Mouse (Mus musculus): ENCODE results near the gene Lhx6.

Lhx6 gene

GRCm38 (mm10) chr2:36093301-36093700 is 11.9 kb downstream of the Lhx6 start:
- no peak for DNase-seq (ENCODE audit: low spot score in 2 of 2)

- DNase-seq (ENCODE audit: low spot score in 2 of 2): no peak
These were observed 12.5 kb downstream of the Lhx6 start for GRCm38 (mm10) chr2:36092748-36093147.

GRCm38 (mm10) chr2:36090853-36091741 is 14.1 kb downstream of the Lhx6 start:
- DNase-seq (ENCODE audit: low spot score in 2 of 2): peak; percentile 33 to 41

DNA sequence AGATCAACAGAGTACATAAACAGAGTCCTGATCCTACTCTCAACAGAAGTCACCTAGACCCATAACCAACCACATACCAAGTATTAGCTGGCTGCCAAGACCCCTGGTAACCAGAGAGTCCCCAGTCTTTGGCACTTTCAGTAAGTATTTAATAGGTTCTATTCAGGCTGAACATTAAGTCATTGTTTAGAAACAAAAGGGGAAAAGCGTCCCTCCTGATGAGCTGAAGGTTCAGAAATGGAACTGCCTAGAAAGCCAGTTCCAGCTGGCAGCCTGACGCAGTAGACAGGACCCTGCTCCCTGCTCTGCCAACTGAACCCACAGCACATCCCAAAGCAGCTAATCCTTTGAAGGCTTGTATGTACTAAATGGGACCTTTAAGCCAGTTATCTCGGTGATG is 16.0 kb downstream of the Lhx6 start:
- no peak for DNase-seq (ENCODE audit: low spot score in 2 of 2)

DNA sequence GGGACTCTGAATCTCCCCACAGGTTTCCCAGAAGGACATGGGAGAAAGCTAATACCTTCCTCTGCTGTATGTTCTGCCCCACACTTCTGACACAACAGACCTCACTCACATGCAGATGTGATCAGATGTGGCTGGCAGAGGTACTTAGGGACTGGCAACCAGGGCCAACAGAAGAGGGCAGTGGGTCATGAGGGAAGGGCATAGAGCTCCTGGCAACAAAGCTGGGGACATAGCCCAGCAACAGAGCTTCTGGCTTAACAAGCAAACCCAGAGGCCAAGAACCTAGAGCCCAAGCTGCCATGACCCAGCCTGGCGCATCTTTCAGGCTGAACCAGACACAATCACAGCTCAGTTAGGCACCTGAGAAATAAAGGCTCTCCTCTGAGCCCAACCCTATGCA is 20.2 kb downstream of the Lhx6 start:
- DNase-seq (ENCODE audit: low spot score in 2 of 2): no peak

DNA sequence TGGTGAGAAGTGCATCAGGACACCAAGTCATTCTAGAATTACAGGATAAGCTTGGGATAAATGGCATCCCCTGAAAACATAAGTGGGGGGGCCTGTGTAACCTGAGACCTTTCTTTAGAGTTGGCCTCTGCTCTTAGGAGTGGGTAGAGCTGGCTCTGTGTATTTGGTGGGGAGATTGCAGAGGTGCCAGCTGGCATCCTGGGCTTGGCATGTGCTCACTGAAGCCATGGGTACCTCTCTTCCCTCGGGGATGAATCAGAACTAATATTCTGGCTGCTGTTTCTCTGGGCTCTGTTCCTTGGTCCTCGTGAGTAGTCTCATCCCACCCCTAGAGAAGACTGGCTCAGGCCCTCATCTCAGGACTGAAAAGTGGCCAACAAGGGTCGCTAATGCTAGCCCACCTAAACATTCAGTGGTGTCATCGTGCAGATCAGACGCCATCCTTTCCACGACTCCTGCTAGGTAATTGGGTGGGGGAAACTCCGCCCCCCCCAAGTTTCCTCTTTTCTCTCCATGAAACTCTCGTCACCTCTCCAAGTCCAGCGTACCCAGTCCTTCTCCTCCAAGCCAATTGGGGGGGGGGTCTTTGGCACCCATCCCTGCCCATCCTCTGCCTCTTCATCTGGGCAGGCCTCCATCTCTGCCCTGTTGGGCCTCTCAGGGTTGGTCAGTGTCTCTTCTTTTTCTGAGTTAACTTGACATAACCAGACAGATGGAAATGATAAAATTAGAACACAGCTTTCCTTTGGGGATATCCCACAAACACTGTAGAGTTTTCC is 22.2 kb downstream of the Lhx6 start:
- DNase-seq (ENCODE audit: low spot score in 2 of 2): no peak

DNA sequence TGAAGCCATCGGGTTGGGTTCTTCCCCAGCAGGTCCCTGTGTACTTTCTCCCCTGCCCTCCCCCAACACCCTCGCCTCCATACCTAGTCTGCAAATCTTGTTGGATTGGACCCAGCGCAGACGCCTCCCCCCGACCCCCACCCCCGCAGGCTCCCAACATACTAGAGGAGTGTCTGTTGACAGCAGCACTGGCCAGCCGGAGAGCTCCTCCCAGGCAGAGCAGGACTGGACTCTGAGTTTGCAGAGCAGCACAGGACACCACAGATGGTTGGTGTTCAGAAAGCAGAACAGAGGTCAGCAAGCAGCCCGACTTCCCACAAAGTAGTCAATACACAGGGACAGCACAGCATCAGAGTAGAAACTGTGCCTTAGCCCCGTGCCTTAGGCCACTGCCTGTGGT is 23.8 kb downstream of the Lhx6 start:
- no peak for DNase-seq (ENCODE audit: low spot score in 2 of 2)

GRCm38 (mm10) chr2:36077160-36077761 is 27.9 kb downstream of the Lhx6 start:
- no peak for DNase-seq (ENCODE audit: low spot score in 2 of 2)

GRCm38 (mm10) chr2:36075210-36075609 is 30.0 kb downstream of the Lhx6 start:
- no peak for DNase-seq (ENCODE audit: low spot score in 2 of 2)

DNA sequence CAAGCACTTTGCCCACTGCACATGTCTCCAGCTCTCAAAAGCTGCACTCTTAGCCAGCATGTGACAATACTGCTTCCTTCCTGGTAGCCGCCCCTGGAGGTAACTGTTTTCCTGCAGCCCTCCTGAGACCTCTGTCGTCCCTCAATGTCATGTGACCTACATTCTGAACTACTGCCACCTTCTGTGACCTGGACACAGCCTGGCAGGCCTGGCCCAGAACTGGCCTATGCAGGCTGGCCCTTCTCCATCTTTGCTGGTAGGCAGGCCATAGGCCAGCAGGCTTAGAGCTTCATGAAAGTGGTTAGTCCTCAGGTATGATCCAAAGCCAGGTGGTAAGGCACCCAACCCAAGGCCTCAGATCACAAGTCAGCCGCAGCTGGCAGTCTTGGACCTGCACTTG is 31.4 kb downstream of the Lhx6 start:
- DNase-seq (ENCODE audit: low spot score in 2 of 2): no peak

DNA sequence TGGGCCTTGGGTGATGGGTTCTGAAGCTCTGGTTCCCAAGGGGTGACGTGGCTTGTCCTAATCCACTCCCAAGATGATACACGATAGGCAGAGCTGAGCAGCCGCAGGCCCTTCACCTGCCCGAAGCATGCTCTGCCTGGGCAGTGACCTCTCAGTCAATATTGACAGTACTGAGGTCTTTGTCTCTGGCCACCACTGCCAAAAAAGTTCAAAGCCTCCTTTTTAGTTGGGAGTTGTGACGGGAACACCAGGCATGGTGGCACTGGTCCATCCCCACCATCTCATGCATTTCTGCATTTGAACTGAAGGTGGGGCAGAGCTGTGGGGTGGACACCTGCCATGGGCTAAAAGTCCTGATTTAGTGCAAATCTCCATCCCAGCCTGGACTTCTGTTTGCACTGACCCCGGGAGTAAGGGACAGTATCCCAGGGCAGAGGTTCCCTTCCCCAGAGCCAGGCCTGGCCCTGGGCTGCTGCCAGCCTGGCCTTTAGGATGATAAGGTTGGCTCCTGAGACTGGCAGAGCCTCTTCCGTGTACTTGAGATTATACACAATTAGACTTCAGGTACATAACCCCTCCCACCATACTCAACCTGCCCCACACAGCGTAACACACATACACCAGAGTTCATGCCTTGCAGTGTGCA is 33.4 kb downstream of the Lhx6 start:
- DNase-seq (ENCODE audit: low spot score in 2 of 2): no peak

DNA sequence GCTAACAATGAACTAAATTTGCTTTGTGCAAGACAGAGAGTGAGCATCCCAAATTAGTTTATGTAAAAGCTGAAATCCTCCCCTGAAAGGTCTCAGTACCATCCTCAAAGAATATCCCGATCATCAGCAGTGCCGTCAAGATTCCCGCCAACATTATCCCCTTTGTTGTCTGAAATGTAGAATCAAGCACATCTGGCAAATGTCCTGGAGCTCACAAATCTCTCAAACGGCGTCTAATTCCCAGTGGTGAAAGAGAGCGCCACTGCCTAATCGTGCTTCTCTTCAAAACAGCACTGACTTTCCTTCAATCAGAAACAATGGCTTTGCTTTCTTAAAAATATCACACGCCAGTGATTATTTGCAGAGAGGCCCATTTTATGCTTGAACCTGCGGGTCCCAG is 38.1 kb downstream of the Lhx6 start:
- DNase-seq (ENCODE audit: low spot score in 2 of 2): no peak

GRCm38 (mm10) chr2:36061409-36061808 is 43.8 kb downstream of the Lhx6 start:
- DNase-seq (ENCODE audit: low spot score in 2 of 2): no peak

DNA sequence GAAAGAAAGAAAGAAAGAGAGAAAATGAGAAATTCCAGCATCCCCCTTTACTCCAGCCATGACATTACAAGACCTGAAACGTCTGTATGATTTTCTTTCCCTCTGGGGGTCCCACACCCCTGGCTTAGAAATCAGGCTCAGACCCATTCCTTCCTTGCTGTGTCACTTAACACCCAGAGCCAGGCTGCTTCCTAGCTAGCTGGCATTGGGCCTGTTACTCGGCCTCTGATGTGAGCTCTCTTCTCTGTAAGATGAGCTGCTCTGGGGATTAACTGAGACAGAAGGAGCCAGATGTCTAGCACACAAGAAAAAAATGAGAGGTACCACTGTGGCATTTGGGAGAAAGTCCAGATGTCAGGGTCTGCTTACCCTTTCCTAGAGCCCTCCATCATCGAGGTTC is 49.0 kb downstream of the Lhx6 start:
- no peak for DNase-seq (ENCODE audit: low spot score in 2 of 2)

DNA sequence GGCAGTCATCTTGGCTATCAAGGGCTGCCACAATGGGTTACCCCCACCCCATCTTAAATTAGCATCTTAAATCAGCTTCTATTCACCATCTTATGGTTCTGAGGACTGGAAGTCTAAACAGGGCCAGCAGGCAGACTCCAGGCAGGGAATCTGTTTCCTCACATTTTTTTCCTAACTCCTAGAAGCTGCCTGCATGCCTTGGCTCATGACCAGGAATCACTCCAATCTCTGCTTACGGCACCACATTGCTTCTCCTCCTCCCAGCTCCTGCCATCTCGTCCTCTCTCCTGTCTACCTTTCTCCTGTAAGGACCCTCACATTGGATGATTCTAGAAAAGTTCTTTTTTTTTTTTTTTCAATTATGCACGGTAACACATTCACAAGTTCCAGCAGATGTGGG is 52.0 kb downstream of the Lhx6 start:
- no peak for DNase-seq (ENCODE audit: low spot score in 2 of 2)

DNA sequence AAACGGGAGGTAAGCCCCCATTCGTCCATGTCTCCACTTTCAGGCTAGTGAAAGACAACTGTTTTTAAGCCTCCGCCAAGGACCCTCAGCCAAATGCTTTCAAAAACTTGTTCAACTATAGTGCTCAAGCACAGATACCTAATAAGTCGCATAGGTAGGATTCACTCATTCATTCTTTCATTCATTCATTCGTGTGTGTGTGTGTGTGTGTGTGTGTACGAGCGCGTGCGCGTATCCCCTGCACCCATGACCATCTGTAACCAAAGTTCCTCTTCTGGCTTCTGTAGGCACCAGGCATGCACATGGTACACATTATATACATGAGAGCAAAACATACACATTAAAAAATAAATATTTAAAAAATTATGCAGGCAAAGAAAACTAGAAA is 55.6 kb downstream of the Lhx6 start:
- DNase-seq (ENCODE audit: low spot score in 2 of 2): no peak

GRCm38 (mm10) chr2:36048748-36049566 is 56.3 kb downstream of the Lhx6 start, which contains the start of the genes Ndufa8 and Morn5:
Ndufa8 (minus strand) TSS chr2:36049406.
Morn5 (plus strand) TSS chr2:36049458.
- DNase-seq (ENCODE audit: low spot score in 2 of 2): peak; percentile 96

DNA sequence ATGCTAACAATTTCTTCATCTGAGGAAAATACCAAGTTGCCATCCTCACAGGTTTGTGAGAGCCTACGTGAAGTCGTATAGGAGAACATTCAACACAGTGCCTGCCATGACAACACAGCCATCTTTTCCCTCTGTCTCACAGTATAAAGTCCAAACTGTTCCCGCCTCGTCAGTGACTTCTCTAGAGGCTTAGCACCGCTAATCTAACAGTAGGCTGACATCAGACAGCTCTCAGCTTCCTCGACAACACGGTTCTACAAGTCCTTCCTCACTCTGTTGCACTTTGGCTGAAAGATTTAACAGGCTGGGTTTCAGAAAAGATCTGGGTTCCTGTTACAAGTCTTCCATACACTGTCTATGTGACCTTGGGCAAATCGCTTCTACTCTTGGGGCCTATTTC is 57.0 kb downstream of the Lhx6 start:
- DNase-seq (ENCODE audit: low spot score in 2 of 2): no peak

DNA sequence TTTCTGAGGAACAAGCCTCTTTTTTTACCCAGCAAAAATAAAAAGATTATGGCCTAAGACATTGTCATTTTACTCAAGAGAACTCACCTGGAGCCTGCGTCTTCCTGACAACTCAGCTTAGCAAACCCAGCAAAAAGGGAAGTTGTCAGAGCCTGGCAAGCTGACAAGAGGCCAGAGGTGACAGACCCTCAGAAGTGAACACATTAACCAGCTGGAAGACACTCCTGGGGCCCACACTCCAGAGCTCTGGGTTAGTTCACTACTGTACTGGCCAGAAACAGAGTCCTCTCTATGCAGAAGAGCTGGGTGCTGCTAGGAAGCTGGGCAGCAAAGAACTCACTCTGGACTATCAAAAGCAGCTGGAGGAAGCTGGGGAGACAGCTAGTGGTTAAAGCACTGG is 64.3 kb downstream of the Lhx6 start:
- DNase-seq (ENCODE audit: low spot score in 2 of 2): no peak

DNA sequence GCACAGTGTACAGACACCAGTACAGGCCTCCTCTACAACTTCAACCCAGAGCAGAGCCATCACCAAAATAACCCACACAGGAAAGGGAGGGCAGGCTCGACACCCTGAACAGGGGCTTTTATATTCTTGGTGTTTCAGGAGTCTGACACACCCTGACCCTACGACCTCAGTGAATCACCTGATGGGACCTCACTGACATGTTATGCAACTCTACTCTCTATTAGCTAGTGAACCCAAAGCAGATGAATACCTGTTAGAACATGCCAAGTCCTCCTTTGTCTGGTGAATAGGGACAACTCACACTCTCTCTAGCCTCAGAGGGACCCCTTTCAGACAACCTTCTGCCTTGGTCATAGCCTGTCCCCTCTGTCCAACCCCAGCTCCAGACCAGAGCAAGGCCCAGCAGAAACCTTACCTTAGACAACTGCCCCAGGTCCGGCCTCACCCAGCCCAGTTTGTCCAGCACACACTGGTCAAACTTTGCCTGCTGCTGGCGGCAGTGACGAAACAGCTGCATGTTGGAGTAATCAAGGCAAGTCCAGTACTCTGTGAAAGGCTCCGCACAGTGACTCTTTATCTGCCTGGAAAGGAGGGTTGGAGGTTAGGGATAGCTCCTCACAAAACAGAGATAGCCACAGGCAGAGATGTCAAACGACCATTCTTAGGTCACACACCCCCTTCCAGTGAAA is 65.8 kb downstream of the Lhx6 start:
- DNase-seq (ENCODE audit: low spot score in 2 of 2): no peak

Measured in spleen, postnatal 36 days (tissue).